Mouse (Mus musculus): ENCODE measurements at regions not wholly inside any gene's neighbourhood (a gene's known extent, or its start where the extent isn't known, plus 50 kb on each side); places are given as distances from the start of the nearest gene placed in this dataset.
"Not testable (repeated sequence)": the region's sequence is repeated elsewhere in the genome, so short reads cannot be mapped to it uniquely, and the experiment has no call there.

GRCm38 (mm10) chr3:96374343-96374624 is 77.8 kb downstream of the BC107364 start:
- not testable (repeated sequence) for H3K27ac ChIP-seq (ENCODE audit: low read depth, low read length); H3K36me3 ChIP-seq (ENCODE audit: insufficient read depth); DNase-seq; H3K9ac ChIP-seq; H3K4me3 ChIP-seq (ENCODE audit: low read depth, low read length); H3K9me3 ChIP-seq (ENCODE audit: low read length); H3K4me2 ChIP-seq (ENCODE audit: low read depth); ATAC-seq; H3K4me1 ChIP-seq (ENCODE audit: insufficient read depth); H3K27me3 ChIP-seq (ENCODE audit: insufficient read depth, low read length)
- no CpG with 5 or more reads among the region's 4 CpGs for WGBS

- H3K9ac ChIP-seq; H3K27me3 ChIP-seq (ENCODE audit: insufficient read depth, low read length); H3K36me3 ChIP-seq (ENCODE audit: insufficient read depth); H3K4me2 ChIP-seq (ENCODE audit: low read depth); H3K9me3 ChIP-seq (ENCODE audit: low read length); H3K4me3 ChIP-seq (ENCODE audit: low read depth, low read length); DNase-seq; H3K4me1 ChIP-seq (ENCODE audit: insufficient read depth); H3K27ac ChIP-seq (ENCODE audit: low read depth, low read length): not testable (repeated sequence)
- peak; percentile 42; the same call in 1 of the 2 replicates for ATAC-seq
- 22% methylated on average over 2 of the region's 43 CpGs for WGBS
Observed at GRCm38 (mm10) chr3:96373600-96374342, 78.3 kb downstream of the BC107364 start.

- H3K9ac ChIP-seq; H3K36me3 ChIP-seq (ENCODE audit: insufficient read depth); H3K27ac ChIP-seq (ENCODE audit: low read depth, low read length); H3K4me3 ChIP-seq (ENCODE audit: low read depth, low read length); H3K4me1 ChIP-seq (ENCODE audit: insufficient read depth); H3K4me2 ChIP-seq (ENCODE audit: low read depth); ATAC-seq; H3K9me3 ChIP-seq (ENCODE audit: low read length); DNase-seq: not testable (repeated sequence)
- 36% methylated on average over 10 of the region's 10 CpGs for WGBS
- H3K27me3 ChIP-seq (ENCODE audit: insufficient read depth, low read length) = peaks cover 20% of the 10 kb centered on the region
Observed at GRCm38 (mm10) chr3:96362581-96362980, 68.8 kb upstream of the Fcgr1 start.

DNA sequence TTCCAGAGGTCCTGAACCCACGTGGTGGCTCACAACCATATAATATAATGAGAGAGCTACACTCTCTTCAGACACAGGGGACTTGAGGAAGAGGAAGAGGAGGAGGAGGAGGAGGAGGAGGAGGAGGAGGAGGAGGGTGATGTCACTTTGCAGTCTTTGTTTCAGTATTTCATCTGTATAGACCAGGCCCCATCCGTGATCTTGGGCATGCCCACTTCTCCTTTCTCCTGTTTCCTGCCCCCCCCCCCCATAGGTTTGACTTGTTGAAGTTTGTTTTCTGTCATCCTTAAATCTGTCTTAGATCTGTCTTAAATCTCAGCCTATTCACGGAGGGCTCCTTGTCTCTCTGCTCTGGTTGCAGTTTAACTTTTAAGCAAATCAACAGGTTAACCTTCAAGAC is 67.0 kb upstream of the Fcgr1 start:
- Histone ChIP-seq H3K36me3 (ENCODE audit: insufficient read depth) (no peaks in the 10 kb centered on the region), H3K9me3 (ENCODE audit: low read length) (no peaks in the 10 kb centered on the region), H3K27me3 (ENCODE audit: insufficient read depth, low read length) (peaks cover 20% of the 10 kb centered on the region), H3K9ac (no peak overlapping the region), H3K4me1 (ENCODE audit: insufficient read depth) (no peaks in the 10 kb centered on the region), H3K4me2 (ENCODE audit: low read depth) (no peak overlapping the region), H3K4me3 (ENCODE audit: low read depth, low read length) (no peak overlapping the region), H3K27ac (ENCODE audit: low read depth, low read length) (no peak overlapping the region)
- no peak for DNase-seq
- WGBS = 64% methylated on average over 3 of the region's 3 CpGs
- no peak for ATAC-seq
- no peak for TF ChIP-seq CTCF (IDR thresholded peaks at IDR 0.05; ENCODE audit: low read depth)

DNA sequence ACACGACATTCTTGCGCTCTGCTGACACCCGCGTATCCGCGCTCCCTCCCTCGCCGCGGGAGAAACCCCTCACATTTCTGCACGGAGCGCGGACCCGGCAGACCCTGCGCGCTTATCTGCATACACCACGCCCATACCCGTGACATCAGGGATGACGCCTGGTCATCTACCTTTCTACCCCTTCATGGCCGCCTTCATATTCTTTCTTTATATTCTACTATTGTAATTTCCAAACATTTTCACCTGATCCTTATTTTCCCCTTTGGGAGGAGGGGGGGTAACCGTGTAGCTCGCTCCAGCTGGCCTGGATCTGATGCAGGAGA is 66.4 kb upstream of the Fcgr1 start:
- not testable (repeated sequence) for H3K27ac ChIP-seq (ENCODE audit: low read depth, low read length); H3K4me2 ChIP-seq (ENCODE audit: low read depth); H3K36me3 ChIP-seq (ENCODE audit: insufficient read depth); H3K9me3 ChIP-seq (ENCODE audit: low read length); H3K4me1 ChIP-seq (ENCODE audit: insufficient read depth); H3K4me3 ChIP-seq (ENCODE audit: low read depth, low read length); H3K9ac ChIP-seq; DNase-seq
- 6% methylated on average over 2 of the region's 21 CpGs for WGBS
- peak; percentile 34; the same call in 1 of the 2 replicates for ATAC-seq
- peaks cover 20% of the 10 kb centered on the region for H3K27me3 ChIP-seq (ENCODE audit: insufficient read depth, low read length)

DNA sequence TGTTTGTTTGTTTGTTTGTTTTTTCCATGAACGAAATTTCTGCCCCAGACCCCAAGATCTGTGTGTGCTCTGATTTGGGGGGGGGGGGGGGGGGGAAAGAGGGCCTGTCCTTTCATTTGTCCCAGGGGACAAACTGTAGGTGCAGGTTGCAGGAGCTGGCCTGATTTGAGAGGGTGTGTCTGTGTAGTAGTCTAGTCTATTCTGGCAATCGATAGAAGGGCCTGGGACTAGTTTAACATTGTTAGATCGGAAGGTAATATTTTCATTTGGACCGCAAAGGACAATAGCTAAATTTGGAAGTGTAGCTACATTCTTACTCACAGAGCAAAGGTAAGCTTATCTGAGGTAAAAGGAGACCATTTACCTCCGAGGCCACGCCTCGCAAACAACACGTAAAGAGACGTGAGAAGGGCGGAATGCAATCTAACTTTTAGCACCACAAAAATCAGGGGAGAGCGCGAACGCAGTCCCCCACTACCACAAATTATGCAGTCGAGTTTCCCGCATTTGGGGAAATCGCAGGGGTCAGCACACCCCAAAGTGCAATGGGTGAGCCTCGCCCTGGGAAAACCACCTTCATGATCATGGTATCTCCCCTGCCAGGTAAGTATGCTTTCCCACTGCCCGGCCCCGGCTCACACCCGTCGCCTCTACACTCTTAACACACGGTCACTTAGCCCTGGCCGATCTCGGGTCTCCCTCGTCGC is 65.9 kb upstream of the Fcgr1 start:
- not testable (repeated sequence) for H3K36me3 ChIP-seq (ENCODE audit: insufficient read depth); H3K4me3 ChIP-seq (ENCODE audit: low read depth, low read length); H3K4me1 ChIP-seq (ENCODE audit: insufficient read depth); H3K9me3 ChIP-seq (ENCODE audit: low read length); H3K27ac ChIP-seq (ENCODE audit: low read depth, low read length); DNase-seq; H3K4me2 ChIP-seq (ENCODE audit: low read depth); H3K9ac ChIP-seq
- ATAC-seq = peak; percentile 27; the same call in 1 of the 2 replicates
- H3K27me3 ChIP-seq (ENCODE audit: insufficient read depth, low read length) = peaks cover 20% of the 10 kb centered on the region
- WGBS = no CpG with 5 or more reads among the region's 26 CpGs

GRCm38 (mm10) chr3:96351623-96352022 is 57.9 kb upstream of the Fcgr1 start:
- H3K4me1 ChIP-seq (ENCODE audit: insufficient read depth); H3K4me2 ChIP-seq (ENCODE audit: low read depth); H3K9ac ChIP-seq; H3K27ac ChIP-seq (ENCODE audit: low read depth, low read length); H3K36me3 ChIP-seq (ENCODE audit: insufficient read depth); H3K4me3 ChIP-seq (ENCODE audit: low read depth, low read length); H3K9me3 ChIP-seq (ENCODE audit: low read length); H3K27me3 ChIP-seq (ENCODE audit: insufficient read depth, low read length); DNase-seq: not testable (repeated sequence)
- ATAC-seq = peak; percentile 47
- WGBS = no CpG with 5 or more reads among the region's 6 CpGs

- H3K9me3 ChIP-seq (ENCODE audit: low read length); DNase-seq; H3K4me2 ChIP-seq (ENCODE audit: low read depth); H3K4me3 ChIP-seq (ENCODE audit: low read depth, low read length); H3K27ac ChIP-seq (ENCODE audit: low read depth, low read length); H3K36me3 ChIP-seq (ENCODE audit: insufficient read depth); ATAC-seq; H3K9ac ChIP-seq; H3K27me3 ChIP-seq (ENCODE audit: insufficient read depth, low read length); H3K4me1 ChIP-seq (ENCODE audit: insufficient read depth): not testable (repeated sequence)
- WGBS = no CpG with 5 or more reads among the region's 13 CpGs
Observed at GRCm38 (mm10) chr3:96350985-96351384, 57.2 kb upstream of the Fcgr1 start.

DNA sequence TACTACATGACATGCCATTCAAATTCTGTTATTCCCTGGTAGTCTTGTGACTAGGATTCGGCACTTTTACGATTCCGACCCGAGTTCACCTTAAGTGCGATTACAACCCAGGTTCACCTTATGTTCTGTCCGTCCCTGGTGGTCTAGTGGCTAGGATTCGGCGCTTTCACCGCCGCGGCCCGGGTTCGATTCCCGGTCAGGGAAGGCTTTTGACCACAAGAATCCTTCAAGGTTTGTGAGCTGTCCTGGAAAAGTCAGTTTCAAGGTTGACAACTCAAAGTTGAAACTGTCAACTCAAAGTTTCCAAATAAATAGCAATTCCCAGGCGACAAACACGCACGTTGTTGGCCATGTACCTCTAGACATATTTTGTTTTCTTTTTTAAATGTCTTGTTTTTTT is 52.8 kb upstream of the Fcgr1 start:
- H3K36me3 ChIP-seq (ENCODE audit: insufficient read depth); DNase-seq; H3K9me3 ChIP-seq (ENCODE audit: low read length); H3K4me3 ChIP-seq (ENCODE audit: low read depth, low read length); H3K27ac ChIP-seq (ENCODE audit: low read depth, low read length); H3K9ac ChIP-seq; H3K4me2 ChIP-seq (ENCODE audit: low read depth); ATAC-seq; H3K4me1 ChIP-seq (ENCODE audit: insufficient read depth); H3K27me3 ChIP-seq (ENCODE audit: insufficient read depth, low read length): not testable (repeated sequence)
- no CpG with 5 or more reads among the region's 17 CpGs for WGBS

Data from forebrain, postnatal 0 days (tissue).